Mouse (Mus musculus) Patski (cell line): ENCODE results near the gene Calm1. TPM values are rescaled to one million over a fixed set of nuclear protein-coding genes. Genes with fewer than 3 reads are reported as not detected.
"Not testable (repeated sequence)": the region's sequence is repeated elsewhere in the genome, so short reads cannot be mapped to it uniquely, and the experiment has no call there.

Experiments
- ATAC-seq: fragments of 100-300 bp; one replicate; pipeline ENCODE4 v1.8.0; 2021
- CTCF ChIA-PET: fragments of 350-600 bp; sonication (Branson Sonifier 250); formaldehyde crosslinking; loops from one replicate; lab custom pipeline; 2022; ENCODE audit warnings: inconsistent platforms; lab: Charles Lee
- POLR2A ChIA-PET: fragments of 350-600 bp; sonication (Branson Sonifier 250); formaldehyde crosslinking; loops from one replicate; lab custom pipeline; 2022; ENCODE audit warnings: antibody characterized with exemption, inconsistent platforms; lab: Charles Lee
- DNase-seq: peaks from one replicate; pipeline ENCODE4 v3.0.0-alpha.2; 2011; ENCODE audit warnings: low read depth, low spot score
- H3K27me3 ChIP-seq: fragments of 371-371 bp; one replicate; pipeline ENCODE4 v1.5.1; 2021
- CTCF ChIP-seq: fragments of 100-300 bp; IDR thresholded peaks from one replicate; pipeline ENCODE4 v1.5.1; 2021
- in situ Hi-C: fragments of 300-500 bp; cut with MboI; formaldehyde crosslinking; loops from 3 replicates; pipeline ENCODE4 v1.11.1; 2018; ENCODE audit warnings: low pct_unique_long_range_greater_than_20kb, mixed read lengths
- polyA plus RNA-seq: library from polyadenylated mRNA; unstranded; gene quantifications from one replicate; pipeline ENCODE4 v1.2.3, GENCODE M21; 2021

Gene Calm1
- polyA plus RNA-seq, 1 experiment from 2014 or later = 442 TPM

DNA sequence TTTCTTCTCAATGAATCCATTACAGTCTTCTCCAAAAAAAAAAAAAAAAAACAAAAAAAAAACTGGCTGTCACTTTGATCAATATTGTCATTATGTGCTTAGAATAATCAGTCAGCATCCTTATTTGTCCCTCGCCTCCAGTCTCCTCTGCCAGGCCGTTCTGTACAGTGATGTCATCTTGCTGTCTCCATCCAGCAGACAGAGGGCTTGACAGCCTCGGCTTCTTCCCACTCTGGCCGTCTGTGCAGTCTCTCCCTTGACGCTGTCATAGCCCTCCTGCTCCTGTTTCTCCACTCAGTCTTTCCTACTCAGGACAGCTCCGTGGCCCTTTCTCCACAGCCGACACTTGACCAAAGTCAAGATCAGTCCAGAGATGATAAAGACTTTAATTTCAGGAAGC is 26.8 kb upstream of the Calm1 start:
- ATAC-seq (no peak), DNase-seq (no peak)
- POLR2A ChIA-PET = interaction anchor here (0.7 kb wide), 1 partner anchor 344 kb away, joined by 3 read pairs; no protein-coding TSS in a partner anchor
- H3K27me3 ChIP-seq = no peaks in the 10 kb centered on the region
- TF ChIP-seq CTCF = no peak
- CTCF ChIA-PET = no interaction called here
- in situ Hi-C loops = no loop called here

DNA sequence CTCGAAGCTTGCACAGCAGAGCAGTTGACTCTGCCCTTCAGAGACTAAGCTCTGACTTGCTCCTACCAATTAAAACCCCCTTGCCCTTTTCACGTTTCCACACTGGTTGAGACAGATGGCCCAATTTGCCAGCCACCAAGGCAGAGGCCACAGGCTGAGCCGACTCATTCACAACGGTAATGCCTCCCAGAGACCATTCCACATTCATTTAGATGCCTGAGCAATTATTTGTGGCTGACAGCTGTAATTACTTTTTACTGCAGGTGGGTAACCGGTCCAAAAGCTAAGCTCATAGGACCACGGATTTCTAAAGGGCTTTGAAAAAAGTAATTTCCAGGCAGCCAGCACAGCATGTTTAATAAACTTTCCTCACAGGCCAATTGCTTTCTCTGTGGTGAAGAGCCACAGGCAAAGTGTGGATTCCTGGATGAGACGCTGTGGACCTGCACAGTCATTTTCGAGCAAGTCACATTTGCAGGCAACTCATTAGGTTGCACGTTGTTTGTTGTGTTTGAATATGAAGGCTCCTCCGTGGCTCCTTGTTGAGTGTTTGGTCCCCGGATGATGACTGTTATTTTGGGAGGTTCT is 22.7 kb upstream of the Calm1 start:
- CTCF ChIA-PET = interaction anchor here (2.9 kb wide), 1 partner anchor 9 kb away, joined by 19 read pairs; no protein-coding TSS in a partner anchor
- POLR2A ChIA-PET = no interaction called here
- H3K27me3 ChIP-seq = no peaks in the 10 kb centered on the region
- in situ Hi-C loops = no loop called here
- no peak for TF ChIP-seq CTCF
- ATAC-seq (peak; percentile 33), DNase-seq (no peak)

DNA sequence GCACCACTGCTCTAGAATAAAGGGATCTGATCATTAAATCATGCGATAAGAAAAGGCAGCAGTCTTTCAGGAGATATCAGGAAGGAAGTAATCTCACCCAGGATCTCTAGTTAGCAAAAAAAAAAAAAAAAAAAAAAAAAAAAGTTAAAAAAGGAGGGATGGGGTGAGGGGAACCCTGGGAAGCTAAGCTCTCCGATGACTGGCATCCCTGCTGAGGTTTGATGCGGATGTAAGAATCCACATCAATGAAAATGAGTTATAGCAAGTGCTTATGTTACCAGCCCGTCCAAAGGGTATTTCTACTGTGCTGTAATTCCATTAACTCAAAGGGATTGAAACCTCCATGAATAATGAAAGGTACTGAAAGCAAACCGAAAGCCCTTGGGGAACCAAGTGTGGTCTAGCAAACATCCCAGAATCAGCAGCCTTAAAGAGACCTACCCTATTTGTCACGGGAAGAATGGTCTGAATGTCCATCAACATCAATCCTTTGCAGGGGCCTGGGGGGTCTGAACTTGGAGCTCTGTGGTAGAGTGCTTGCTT is 20.3 kb upstream of the Calm1 start:
- no peaks in the 10 kb centered on the region for H3K27me3 ChIP-seq
- ATAC-seq = no peak
- ChIA-PET CTCF (no interaction called here), POLR2A (interaction anchor here (0.5 kb wide), 1 partner anchor 165 kb away, joined by 3 read pairs; no protein-coding TSS in a partner anchor)
- no peak for TF ChIP-seq CTCF
- no peak for DNase-seq
- in situ Hi-C loops = no loop called here

DNA sequence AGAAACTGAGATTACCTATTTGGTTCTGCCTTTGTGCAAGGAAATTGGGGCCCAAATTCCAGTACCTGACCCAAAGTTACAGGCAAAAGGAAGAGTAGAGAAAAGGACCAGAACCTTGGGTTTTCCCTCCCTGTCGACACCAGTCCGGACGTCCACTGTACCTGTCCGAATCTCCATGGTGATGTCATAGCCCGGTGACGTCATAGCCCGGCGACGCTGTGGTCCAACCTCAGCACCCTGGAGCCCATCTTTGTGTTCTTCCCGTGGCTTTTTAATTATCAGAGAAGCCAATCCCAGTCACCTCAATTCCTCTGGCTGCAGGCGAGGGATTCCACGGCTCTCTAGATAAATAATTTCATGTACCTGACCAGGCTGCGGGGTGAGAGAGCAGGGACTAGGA is 18.4 kb upstream of the Calm1 start:
- TF ChIP-seq CTCF = no peak
- in situ Hi-C loops = no loop called here
- no peaks in the 10 kb centered on the region for H3K27me3 ChIP-seq
- POLR2A ChIA-PET = no interaction called here
- DNase-seq (no peak), ATAC-seq (no peak)
- CTCF ChIA-PET = no interaction called here

DNA sequence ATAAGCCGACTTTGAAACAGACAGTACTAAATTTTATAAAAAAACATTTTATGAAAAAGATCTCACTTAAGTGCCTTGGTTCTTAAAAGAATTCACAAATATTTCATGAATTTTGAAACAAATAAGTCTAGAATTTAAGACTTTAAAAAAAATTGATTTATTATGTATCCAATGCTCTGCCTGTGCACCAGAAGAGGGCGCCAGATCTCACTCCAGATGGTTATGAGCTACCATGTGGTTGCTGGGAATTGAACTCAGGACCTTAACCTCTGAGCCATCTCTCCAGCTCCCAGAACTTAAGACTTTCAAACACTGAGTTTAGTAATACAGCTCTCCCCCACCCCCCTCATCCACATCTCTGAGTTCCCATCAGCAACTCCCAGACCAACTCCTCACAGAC is 16.6 kb upstream of the Calm1 start:
- CTCF ChIA-PET = interaction anchor here (0.7 kb wide), 1 partner anchor 15 kb away, joined by 3 read pairs; no protein-coding TSS in a partner anchor
- no peak for DNase-seq
- peak; percentile 47 for TF ChIP-seq CTCF
- ATAC-seq = no peak
- in situ Hi-C loops = no loop called here
- H3K27me3 ChIP-seq = no peaks in the 10 kb centered on the region
- POLR2A ChIA-PET = no interaction called here

DNA sequence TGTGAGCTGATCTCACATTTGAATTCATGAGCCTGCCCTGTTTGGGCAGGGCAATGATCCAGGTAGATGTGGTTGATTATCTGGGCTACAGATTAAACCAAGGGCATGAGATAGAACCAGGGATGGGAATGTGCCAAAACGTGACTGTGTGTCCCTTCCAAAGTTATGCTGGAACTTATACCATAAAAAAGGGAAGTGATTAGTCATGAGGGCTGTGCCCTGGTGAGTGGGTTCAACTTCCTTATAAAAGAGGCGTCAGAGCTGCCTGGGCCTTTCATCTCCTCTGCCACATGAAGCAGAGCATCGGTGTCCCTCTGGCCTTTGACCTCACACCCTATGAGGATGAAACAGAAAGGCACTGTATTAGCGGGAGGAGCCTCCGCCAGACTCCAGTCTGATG is 15.3 kb upstream of the Calm1 start:
- DNase-seq = no peak
- no peak for TF ChIP-seq CTCF
- ChIA-PET CTCF (no interaction called here), POLR2A (no interaction called here)
- in situ Hi-C loops = no loop called here
- no peaks in the 10 kb centered on the region for H3K27me3 ChIP-seq
- no peak for ATAC-seq

DNA sequence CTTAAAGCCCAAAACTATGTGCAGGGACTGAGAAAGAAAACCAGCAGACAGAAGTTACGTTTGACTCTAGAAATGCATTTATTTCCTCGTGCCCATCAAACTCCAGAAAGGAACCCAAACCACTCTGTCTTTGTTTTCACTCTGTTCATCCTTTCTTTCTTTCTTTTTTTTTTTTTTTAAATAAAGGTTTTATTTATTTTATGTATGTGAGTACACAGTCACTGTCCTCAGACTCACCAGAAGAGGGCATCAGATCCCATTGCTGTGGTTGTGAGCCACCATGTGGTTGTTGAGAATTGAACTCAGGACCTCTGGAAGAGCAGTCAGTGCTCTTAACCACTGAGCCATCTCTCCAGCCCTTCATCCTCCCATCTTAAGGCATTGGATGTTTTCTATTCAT is 14.3 kb upstream of the Calm1 start:
- POLR2A ChIA-PET, DNase-seq, in situ Hi-C loops, ATAC-seq, CTCF ChIA-PET, H3K27me3 ChIP-seq: not testable (repeated sequence)
- peak; percentile 33 for TF ChIP-seq CTCF

DNA sequence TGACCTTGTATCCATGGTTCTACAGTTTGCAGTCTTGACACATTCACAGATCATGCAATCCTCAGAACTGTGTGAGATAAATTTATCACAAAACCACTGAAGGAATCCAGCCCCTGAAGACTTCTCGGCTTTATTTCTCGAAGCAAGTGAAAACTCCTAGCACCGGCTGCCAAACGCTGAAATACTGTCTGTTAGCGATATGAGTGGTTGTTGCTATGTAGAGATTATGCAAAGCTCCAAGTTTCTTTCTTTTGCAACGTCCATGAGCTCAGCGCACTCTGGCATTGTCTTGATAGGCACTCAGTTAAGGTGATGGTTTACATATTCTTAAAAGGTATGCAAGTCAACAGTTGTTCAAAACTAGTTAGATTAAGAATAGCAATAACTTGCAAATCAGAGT is 13.3 kb upstream of the Calm1 start:
- DNase-seq (no peak), ATAC-seq (no peak)
- H3K27me3 ChIP-seq = no peaks in the 10 kb centered on the region
- ChIA-PET POLR2A (interaction anchor here (0.7 kb wide), 4 partner anchors 20 to 751 kb away, joined by 3 read pairs; no protein-coding TSS in a partner anchor), CTCF (interaction anchor here (2.0 kb wide), 1 partner anchor 15 kb away, joined by 7 read pairs; no protein-coding TSS in a partner anchor)
- no peak for TF ChIP-seq CTCF
- in situ Hi-C loops = no loop called here

DNA sequence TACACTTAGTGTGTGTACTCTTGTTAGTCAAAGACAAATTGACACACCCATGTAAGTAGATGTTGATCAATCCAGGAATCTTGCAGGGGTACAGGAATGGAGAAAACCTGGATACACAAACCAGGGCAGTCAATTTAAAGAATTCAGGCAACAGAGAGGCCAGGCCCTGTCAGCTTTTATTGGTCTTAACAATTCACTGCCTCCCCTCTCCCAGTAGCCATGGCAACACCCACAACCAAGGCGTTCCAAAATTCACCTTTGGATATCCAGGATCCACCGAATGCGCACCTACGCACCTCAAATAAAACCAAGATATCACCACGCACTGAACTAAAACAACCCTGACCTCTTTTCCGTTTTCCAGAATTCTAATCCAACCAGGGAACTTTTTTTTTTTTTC is 12.9 kb upstream of the Calm1 start:
- no peaks in the 10 kb centered on the region for H3K27me3 ChIP-seq
- POLR2A ChIA-PET = interaction anchor here (0.7 to 2.8 kb wide), 6 partner anchors 13 to 750 kb away, joined by 3 to 10 read pairs (median 3); partner anchors contain the start of gene Calm1
- TF ChIP-seq CTCF = no peak
- in situ Hi-C loops = no loop called here
- ATAC-seq (no peak), DNase-seq (no peak)
- CTCF ChIA-PET = interaction anchor here (2.0 kb wide), 1 partner anchor 15 kb away, joined by 7 read pairs; no protein-coding TSS in a partner anchor

DNA sequence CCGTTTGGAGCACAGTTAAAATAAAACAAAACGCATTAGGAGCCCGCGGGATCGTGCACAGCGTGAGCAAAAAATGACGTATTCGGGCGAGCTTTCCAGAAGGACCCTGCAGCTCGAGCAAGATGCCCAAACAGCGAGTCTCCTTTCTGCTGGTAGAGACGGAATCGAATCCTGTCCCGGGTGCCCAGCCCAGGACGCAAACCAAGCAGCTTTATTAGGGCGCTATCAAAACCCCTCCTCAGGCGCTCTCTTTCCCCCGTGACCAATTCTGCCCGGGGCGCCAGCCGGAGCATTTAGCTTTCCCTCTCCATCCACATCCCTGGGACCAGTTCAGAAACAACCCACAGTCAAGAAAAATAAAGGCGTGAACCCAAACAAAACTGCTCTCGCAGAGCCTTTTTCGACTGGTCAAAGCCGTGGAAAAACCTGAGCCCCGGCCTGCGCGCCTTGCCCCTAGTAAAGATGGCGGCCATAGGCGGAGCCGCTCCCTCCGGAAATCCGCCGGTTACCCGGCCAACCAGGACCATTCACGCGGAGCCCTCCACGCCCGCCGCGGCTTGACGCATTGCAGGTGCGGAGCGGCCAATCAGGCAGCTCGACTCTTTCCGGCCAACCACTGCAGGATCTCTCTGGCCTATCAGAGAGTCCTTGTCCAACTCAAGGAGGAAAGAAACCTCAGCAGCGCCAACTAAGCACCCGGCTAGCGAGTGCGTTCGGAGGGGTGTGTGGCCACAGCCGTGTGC is 12.1 kb upstream of the Calm1 start:
- no peak for TF ChIP-seq CTCF
- DNase-seq = peak; percentile 91
- CTCF ChIA-PET = interaction anchor here (2.0 kb wide), 1 partner anchor 14 kb away, joined by 7 read pairs; no protein-coding TSS in a partner anchor
- H3K27me3 ChIP-seq = no peaks in the 10 kb centered on the region
- ATAC-seq = peak; percentile 99
- POLR2A ChIA-PET = interaction anchor here (1.0 to 2.8 kb wide), 3 partner anchors 12 to 19 kb away, joined by 3 to 10 read pairs (median 4); partner anchors contain the start of gene Calm1
- in situ Hi-C loops = no loop called here
